Comparison of ENCODE assay signal across 13 mouse cellular contexts in the genomic region with DNA sequence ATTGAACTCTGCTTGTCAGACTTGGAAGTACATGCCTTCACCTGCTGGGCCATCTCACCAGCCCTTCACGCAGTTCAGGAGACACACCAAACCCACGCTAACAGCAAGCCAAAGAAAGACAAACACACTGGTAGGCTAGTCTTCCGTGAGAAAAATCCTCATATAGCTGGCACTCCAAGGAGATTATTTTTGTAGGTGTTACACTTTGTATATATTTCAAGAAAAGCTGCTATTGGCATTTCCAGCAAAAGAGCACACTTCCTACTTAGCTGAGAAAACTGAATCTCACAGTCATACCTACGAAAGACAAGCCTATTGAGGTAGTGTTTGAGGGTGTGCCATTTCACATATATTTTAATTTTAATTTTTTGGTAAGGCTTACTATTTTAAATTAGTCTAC.
"Had no signal": no experiment of that assay in that cellular context is flagged by ENCODE, and none has a peak within 500 bp of the region (broad histone marks: within the 10 kb centered on the region; RNA-seq: fewer than 3 reads in every experiment).

No protein-coding gene starts in this region.

- DNase-seq: gastrocnemius, postnatal 14 days; gastrocnemius, postnatal 36 days; heart, adult 18-20 months; heart, postnatal 14 days; heart, postnatal 36 days; kidney, adult 11 months; kidney, adult 2 months; kidney, adult 9 months; kidney, postnatal 14 days; kidney, postnatal 36 days; layer of hippocampus, adult 9-11 months; layer of hippocampus, postnatal 36 days; left cerebral cortex, postnatal 4 days had no signal
